Mouse (Mus musculus): ENCODE measurements around the gene Zfp324. TPM values are rescaled to one million over a fixed set of nuclear protein-coding genes. Genes with fewer than 3 reads are reported as not detected.
"Not testable (repeated sequence)": the region's sequence is repeated elsewhere in the genome, so short reads cannot be mapped to it uniquely, and the experiment has no call there.

Gene Zfp324
- 0.60 and 0.75 TPM in 2 replicates for polyA plus RNA-seq (2012; rRNA removed)

DNA sequence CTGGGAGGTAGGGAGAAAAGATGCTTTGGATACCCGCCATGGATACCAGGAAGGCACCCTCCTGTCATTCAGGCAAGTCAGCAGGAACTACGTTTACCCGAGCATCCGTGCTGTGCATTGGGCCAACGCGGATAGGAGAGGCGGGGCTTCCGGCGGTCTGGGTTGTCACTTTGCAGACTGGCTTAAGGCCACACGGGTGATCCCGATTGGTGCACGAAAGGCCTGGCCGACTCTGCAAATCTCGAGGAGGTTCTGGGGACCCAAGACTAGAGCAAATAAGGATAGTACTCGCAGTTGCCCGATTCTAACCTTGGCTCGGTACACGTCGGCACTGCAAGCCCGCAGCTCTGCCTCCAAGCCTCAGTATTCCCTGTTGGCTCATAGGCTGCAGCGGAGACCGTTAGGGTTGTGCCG lies at the start of gene Zfp324:
TSS of gene Zfp324 (plus strand) at position 161 of the 414 bp plus-strand sequence.
- peak within 1 kb of the TSS; percentile 46; the same call in 1 of the 2 replicates for H3K27ac ChIP-seq (ENCODE audit: control insufficient read depth, insufficient read depth, low read depth, low read length)
- no peaks in the 10 kb centered on the region for H3K27me3 ChIP-seq (ENCODE audit: control insufficient read depth, insufficient read depth, low read length)
- TF ChIP-seq CTCF (IDR thresholded peaks at IDR 0.05; ENCODE audit: control insufficient read depth, insufficient read depth, insufficient replicate concordance, low read depth, low read length) (no peak), POLR2A (IDR thresholded peaks at IDR 0.05; ENCODE audit: control insufficient read depth, low read depth, low read length) (peak; percentile 60)
- peak within 1 kb of the TSS; percentile 74 for H3K4me3 ChIP-seq (ENCODE audit: control insufficient read depth, low read depth, low read length)
- H3K36me3 ChIP-seq (ENCODE audit: control insufficient read depth, insufficient read depth, low read length), result no peaks in the 10 kb centered on the region
- peaks cover 5% of the 10 kb centered on the region; the same call in 1 of the 2 replicates for H3K4me1 ChIP-seq (ENCODE audit: control insufficient read depth, insufficient read depth, low read length)

- H3K4me1 ChIP-seq (ENCODE audit: control insufficient read depth, insufficient read depth, low read length); H3K4me3 ChIP-seq (ENCODE audit: control insufficient read depth, low read depth, low read length); H3K27ac ChIP-seq (ENCODE audit: control insufficient read depth, insufficient read depth, low read depth, low read length); H3K27me3 ChIP-seq (ENCODE audit: control insufficient read depth, insufficient read depth, low read length); H3K36me3 ChIP-seq (ENCODE audit: control insufficient read depth, insufficient read depth, low read length): not testable (repeated sequence)
These were observed 45.1 kb upstream of the Zfp324 start for GRCm38 (mm10) chr7:12920495-12920894.

DNA sequence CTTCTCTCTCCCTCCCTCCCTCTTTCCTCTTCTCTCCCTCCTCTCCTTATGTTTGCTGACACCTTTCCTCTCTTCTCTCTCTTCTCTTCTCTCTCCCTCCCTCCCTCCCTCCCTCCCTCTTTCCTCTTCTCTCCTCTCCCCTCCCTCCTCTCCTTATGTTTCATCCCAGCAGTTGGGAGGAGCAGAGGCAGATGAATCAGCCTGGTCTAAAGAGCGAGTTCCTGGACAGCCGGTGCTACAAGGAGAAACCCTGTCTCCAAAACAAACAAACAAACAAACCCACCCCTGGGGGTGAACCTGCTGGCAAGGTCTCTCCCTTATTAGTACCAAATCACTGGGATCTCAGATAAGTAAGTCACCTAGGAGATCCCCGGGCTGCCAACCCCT lies 44.3 kb upstream of the Zfp324 start:
- H3K36me3 ChIP-seq (ENCODE audit: control insufficient read depth, insufficient read depth, low read length), result no peaks in the 10 kb centered on the region; the same call in 1 of the 2 replicates
- H3K27ac ChIP-seq (ENCODE audit: control insufficient read depth, insufficient read depth, low read depth, low read length), result peak overlapping the region; percentile 72
- H3K4me1 ChIP-seq (ENCODE audit: control insufficient read depth, insufficient read depth, low read length), result no peaks in the 10 kb centered on the region
- TF ChIP-seq CTCF (IDR thresholded peaks at IDR 0.05; ENCODE audit: control insufficient read depth, insufficient read depth, insufficient replicate concordance, low read depth, low read length), result no peak
- no peak for TF ChIP-seq POLR2A (IDR thresholded peaks at IDR 0.05; ENCODE audit: control insufficient read depth, low read depth, low read length)
- H3K27me3 ChIP-seq (ENCODE audit: control insufficient read depth, insufficient read depth, low read length), result no peaks in the 10 kb centered on the region
- H3K4me3 ChIP-seq (ENCODE audit: control insufficient read depth, low read depth, low read length), result peak overlapping the region; percentile 94

DNA sequence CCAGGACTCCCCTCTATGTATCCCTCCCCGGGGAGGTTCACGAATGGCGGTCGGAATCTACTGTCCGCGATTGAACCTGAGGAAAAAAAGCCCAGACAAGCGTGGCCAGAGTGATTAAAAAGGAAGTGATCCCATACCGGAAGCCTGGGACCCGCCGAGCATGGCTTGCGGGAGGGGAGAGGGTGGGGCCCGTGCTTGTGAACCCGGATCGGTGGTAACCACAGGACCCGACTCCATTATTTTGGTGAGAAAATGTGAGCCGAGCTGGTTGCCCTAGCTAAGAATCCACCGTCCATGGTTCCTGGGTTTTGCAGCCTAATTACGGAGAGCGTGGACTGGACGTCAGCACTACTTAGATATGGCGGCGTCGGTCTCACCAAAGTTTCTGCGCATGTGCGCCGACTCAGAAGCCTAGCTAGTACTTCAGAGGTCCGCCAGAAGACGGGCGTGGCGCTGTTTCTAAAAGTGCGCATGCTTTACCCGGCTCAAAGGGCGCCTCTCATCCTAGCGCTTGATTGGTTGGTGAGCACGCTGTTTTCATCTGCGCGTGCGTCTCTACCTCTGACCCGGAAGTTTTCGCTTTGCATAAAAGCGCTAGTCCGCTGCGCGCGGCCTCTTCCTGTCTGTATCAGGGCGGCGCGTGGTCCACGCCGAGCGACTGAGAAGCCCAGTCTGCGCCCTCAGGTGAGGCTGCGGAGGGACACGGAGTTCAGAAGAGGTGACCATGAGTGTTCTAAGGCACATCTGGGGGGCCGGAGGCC lies 43.8 kb upstream of the Zfp324 start, which contains the start of gene Rps5:
TSS of gene Rps5 (plus strand) at position 586 of the 761 bp plus-strand sequence.
- peak within 1 kb of the TSS; percentile 74 for H3K27ac ChIP-seq (ENCODE audit: control insufficient read depth, insufficient read depth, low read depth, low read length)
- peak within 1 kb of the TSS; percentile 94 for H3K4me3 ChIP-seq (ENCODE audit: control insufficient read depth, low read depth, low read length)
- H3K36me3 ChIP-seq (ENCODE audit: control insufficient read depth, insufficient read depth, low read length), result no peaks in the 10 kb centered on the region; the same call in 1 of the 2 replicates
- H3K4me1 ChIP-seq (ENCODE audit: control insufficient read depth, insufficient read depth, low read length), result no peaks in the 10 kb centered on the region
- H3K27me3 ChIP-seq (ENCODE audit: control insufficient read depth, insufficient read depth, low read length), result no peaks in the 10 kb centered on the region
- TF ChIP-seq POLR2A (IDR thresholded peaks at IDR 0.05; ENCODE audit: control insufficient read depth, low read depth, low read length), result peak; percentile 79
- peak; percentile 58; the same call in 1 of the 2 replicates for TF ChIP-seq CTCF (IDR thresholded peaks at IDR 0.05; ENCODE audit: control insufficient read depth, insufficient read depth, insufficient replicate concordance, low read depth, low read length)

DNA sequence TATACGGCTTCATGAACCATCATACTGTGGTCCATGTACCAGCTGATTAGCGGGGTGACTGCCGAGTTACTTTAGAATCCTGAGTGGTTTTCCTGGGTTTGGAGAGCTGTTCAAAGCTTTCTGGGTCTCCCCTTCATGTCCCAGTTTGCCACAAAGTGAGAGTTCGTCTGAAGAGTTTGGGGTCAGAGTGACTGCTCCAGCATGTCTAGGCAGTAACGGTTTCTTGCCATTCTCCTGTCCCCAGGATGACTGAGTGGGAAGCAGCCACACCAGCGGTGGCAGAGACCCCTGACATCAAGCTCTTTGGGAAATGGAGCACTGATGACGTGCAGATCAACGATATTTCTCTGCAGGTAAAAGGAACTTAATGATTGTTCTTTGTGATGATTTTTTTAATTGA lies 42.9 kb upstream of the Zfp324 start:
- Histone ChIP-seq H3K4me1 (ENCODE audit: control insufficient read depth, insufficient read depth, low read length) (peaks cover 5% of the 10 kb centered on the region), H3K27me3 (ENCODE audit: control insufficient read depth, insufficient read depth, low read length) (no peaks in the 10 kb centered on the region), H3K27ac (ENCODE audit: control insufficient read depth, insufficient read depth, low read depth, low read length) (no peak overlapping the region; the same call in 1 of the 2 replicates), H3K36me3 (ENCODE audit: control insufficient read depth, insufficient read depth, low read length) (no peaks in the 10 kb centered on the region; the same call in 1 of the 2 replicates), H3K4me3 (ENCODE audit: control insufficient read depth, low read depth, low read length) (peak overlapping the region; percentile 94)
- TF ChIP-seq CTCF (IDR thresholded peaks at IDR 0.05; ENCODE audit: control insufficient read depth, insufficient read depth, insufficient replicate concordance, low read depth, low read length) (no peak), POLR2A (IDR thresholded peaks at IDR 0.05; ENCODE audit: control insufficient read depth, low read depth, low read length) (no peak)

DNA sequence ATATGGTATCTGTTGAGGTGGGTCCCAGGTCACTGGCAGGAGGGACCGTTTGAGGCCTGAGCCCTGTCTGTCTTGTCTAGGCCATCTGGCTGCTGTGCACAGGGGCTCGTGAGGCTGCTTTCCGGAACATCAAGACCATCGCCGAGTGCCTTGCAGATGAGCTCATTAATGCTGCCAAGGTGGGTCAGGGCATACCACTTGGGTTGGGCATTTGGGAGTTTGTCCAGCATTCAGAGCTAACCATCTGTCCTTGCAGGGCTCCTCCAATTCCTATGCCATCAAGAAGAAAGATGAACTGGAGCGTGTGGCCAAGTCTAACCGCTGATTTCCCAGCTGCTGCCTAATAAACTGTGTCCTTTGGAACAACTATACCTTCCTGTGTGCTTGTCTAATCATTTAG lies 39.3 kb upstream of the Zfp324 start:
- Histone ChIP-seq H3K36me3 (ENCODE audit: control insufficient read depth, insufficient read depth, low read length) (no peaks in the 10 kb centered on the region; the same call in 1 of the 2 replicates), H3K27me3 (ENCODE audit: control insufficient read depth, insufficient read depth, low read length) (no peaks in the 10 kb centered on the region), H3K27ac (ENCODE audit: control insufficient read depth, insufficient read depth, low read depth, low read length) (no peak overlapping the region), H3K4me3 (ENCODE audit: control insufficient read depth, low read depth, low read length) (no peak overlapping the region), H3K4me1 (ENCODE audit: control insufficient read depth, insufficient read depth, low read length) (peaks cover 15% of the 10 kb centered on the region)
- TF ChIP-seq POLR2A (IDR thresholded peaks at IDR 0.05; ENCODE audit: control insufficient read depth, low read depth, low read length), result no peak
- TF ChIP-seq CTCF (IDR thresholded peaks at IDR 0.05; ENCODE audit: control insufficient read depth, insufficient read depth, insufficient replicate concordance, low read depth, low read length), result no peak

DNA sequence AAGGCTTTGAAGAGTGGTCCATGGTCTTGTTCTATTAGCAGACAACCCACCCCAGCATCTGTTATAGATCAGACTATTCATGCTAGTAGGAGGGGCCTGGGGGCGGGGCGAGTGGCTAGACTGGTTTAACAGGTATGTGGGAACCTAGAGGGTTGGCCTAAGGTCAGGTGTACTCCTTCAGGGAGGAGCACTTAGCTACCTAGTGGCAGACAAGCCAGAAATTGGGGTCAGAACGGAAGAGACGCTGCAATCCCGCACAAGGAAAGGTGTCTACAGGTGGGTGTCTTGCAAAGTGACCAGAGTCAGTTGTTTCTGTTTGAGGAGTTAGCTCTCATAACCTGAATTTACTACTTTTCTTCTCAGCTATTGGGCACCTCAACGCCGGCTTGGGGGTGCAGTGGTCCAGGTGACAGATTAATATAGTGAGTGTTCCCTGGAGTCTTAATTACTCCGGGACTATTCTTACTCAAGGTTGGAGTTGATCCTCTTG lies 38.4 kb upstream of the Zfp324 start, which contains the start of gene Rnf225:
TSS of gene Rnf225 (plus strand) at position 226 of the 490 bp plus-strand sequence.
- H3K36me3 ChIP-seq (ENCODE audit: control insufficient read depth, insufficient read depth, low read length), result no peaks in the 10 kb centered on the region; the same call in 1 of the 2 replicates
- no peaks in the 10 kb centered on the region for H3K27me3 ChIP-seq (ENCODE audit: control insufficient read depth, insufficient read depth, low read length)
- H3K4me3 ChIP-seq (ENCODE audit: control insufficient read depth, low read depth, low read length), result peak within 1 kb of the TSS; percentile 33
- TF ChIP-seq POLR2A (IDR thresholded peaks at IDR 0.05; ENCODE audit: control insufficient read depth, low read depth, low read length), result no peak
- TF ChIP-seq CTCF (IDR thresholded peaks at IDR 0.05; ENCODE audit: control insufficient read depth, insufficient read depth, insufficient replicate concordance, low read depth, low read length), result no peak
- peaks cover 15% of the 10 kb centered on the region for H3K4me1 ChIP-seq (ENCODE audit: control insufficient read depth, insufficient read depth, low read length)
- no peak within 1 kb of the TSS for H3K27ac ChIP-seq (ENCODE audit: control insufficient read depth, insufficient read depth, low read depth, low read length)

Data from testis, adult 2 months (tissue).